Mouse (Mus musculus) liver, embryonic 12.5 days (tissue): Measurements from ENCODE around the gene Mab21l3. TPM values are rescaled to one million over a fixed set of nuclear protein-coding genes. Genes with fewer than 3 reads are reported as not detected.

Source experiments
- ATAC-seq: fragments of 200-750 bp; cut with Nextera tagmentation; 2 replicates; pipeline ENCODE4 v1.8.0; 2017; ENCODE audit warnings: moderate number of reproducible peaks, mild to moderate bottlenecking, moderate library complexity
- H3K27ac ChIP-seq: fragments of 300-500 bp; sonication (generic); 2 replicates; pipeline ENCODE4 v1.5.1; 2016; ENCODE audit warnings: mild to moderate bottlenecking
- H3K27me3 ChIP-seq: fragments of 300-500 bp; sonication (generic); replicated peaks from 2 replicates; pipeline ENCODE4 v1.6.1; 2016; ENCODE audit warnings: mild to moderate bottlenecking, moderate library complexity
- H3K36me3 ChIP-seq: fragments of 300-500 bp; sonication (generic); 2 replicates; pipeline ENCODE4 v1.6.1; 2016; ENCODE audit warnings: mild to moderate bottlenecking, moderate library complexity
- H3K4me1 ChIP-seq: fragments of 300-500 bp; sonication (generic); 2 replicates; pipeline ENCODE4 v1.6.1; 2016
- H3K4me2 ChIP-seq: fragments of 300-500 bp; sonication (generic); 2 replicates; pipeline ENCODE4 v1.6.1; 2016; ENCODE audit warnings: mild to moderate bottlenecking, moderate library complexity
- H3K4me3 ChIP-seq: fragments of 300-500 bp; sonication (generic); 2 replicates; pipeline ENCODE4 v1.5.1; 2016; ENCODE audit warnings: mild to moderate bottlenecking, moderate library complexity
- H3K9ac ChIP-seq: fragments of 300-500 bp; sonication (generic); 2 replicates; pipeline ENCODE4 v1.6.1; 2016; ENCODE audit warnings: mild to moderate bottlenecking, moderate library complexity
- H3K9me3 ChIP-seq: fragments of 300-500 bp; sonication (generic); replicated peaks from 2 replicates; pipeline ENCODE4 v1.6.1; 2016; ENCODE audit warnings: mild to moderate bottlenecking, moderate library complexity
- WGBS: fragments of 180-500 bp; shearing (Covaris S2); methylation state at CpG from one replicate; pipeline ENCODE4 v1.1.7; 2016; ENCODE audit not compliant: insufficient replicate concordance; 5-methylcytosine and 5-hydroxymethylcytosine counted together
- polyA plus RNA-seq: library from polyadenylated mRNA; unstranded; fragments of >200 nt; fragmentation: Nextera tagmentation; extraction: Ambion mirVana; gene quantifications from 2 replicates; pipeline ENCODE4 v1.2.1, GENCODE M21; 2016

Mab21l3 gene
- polyA plus RNA-seq, 1 experiment from 2014 or later: 0.07 TPM

- Histone ChIP-seq H3K4me1 (no peaks in the 10 kb centered on the region), H3K36me3 (no peaks in the 10 kb centered on the region), H3K27me3 (no peaks in the 10 kb centered on the region), H3K9ac (no peak overlapping the region), H3K9me3 (no peaks in the 10 kb centered on the region), H3K4me3 (no peak overlapping the region), H3K4me2 (no peak overlapping the region), H3K27ac (no peak overlapping the region)
- ATAC-seq: no peak
- 70% methylated on average over 7 of the region's 7 CpGs for WGBS
These were observed 24.4 kb upstream of the Mab21l3 start for GRCm38 (mm10) chr3:101873061-101873675.

DNA sequence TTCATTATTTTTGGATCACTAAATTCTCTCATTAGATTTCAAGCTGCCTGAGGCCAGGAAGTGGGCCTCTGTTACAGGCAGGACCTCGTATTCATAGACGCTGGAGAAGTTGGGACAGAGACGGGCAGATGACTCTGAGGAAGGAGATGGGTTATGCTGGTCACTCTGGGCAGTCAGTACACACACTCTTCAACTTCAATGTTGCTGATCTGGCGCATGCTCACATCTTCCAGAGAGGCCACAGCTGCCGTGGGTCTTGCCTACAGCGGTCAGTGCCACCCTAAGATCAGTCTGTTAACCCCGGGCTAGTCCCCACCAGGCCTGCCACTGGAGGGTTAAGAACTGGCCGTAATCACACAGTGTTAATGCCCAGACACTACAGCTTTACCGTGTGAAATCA lies 23.2 kb upstream of the Mab21l3 start:
- no peaks in the 10 kb centered on the region for H3K9me3 ChIP-seq
- H3K4me2 ChIP-seq: no peak overlapping the region
- H3K9ac ChIP-seq: no peak overlapping the region
- 72% methylated on average over 9 of the region's 9 CpGs for WGBS
- no peaks in the 10 kb centered on the region for H3K36me3 ChIP-seq
- ATAC-seq: no peak
- H3K4me3 ChIP-seq: no peak overlapping the region
- H3K27me3 ChIP-seq: no peaks in the 10 kb centered on the region
- no peak overlapping the region for H3K27ac ChIP-seq
- H3K4me1 ChIP-seq: no peaks in the 10 kb centered on the region

GRCm38 (mm10) chr3:101867001-101867421 lies 18.3 kb upstream of the Mab21l3 start:
- no peak overlapping the region for H3K4me3 ChIP-seq
- H3K27me3 ChIP-seq: no peaks in the 10 kb centered on the region
- no peak overlapping the region for H3K4me2 ChIP-seq
- ATAC-seq: no peak
- H3K9ac ChIP-seq: no peak overlapping the region
- no peaks in the 10 kb centered on the region for H3K4me1 ChIP-seq
- H3K27ac ChIP-seq: no peak overlapping the region
- 63% methylated on average over 4 of the region's 4 CpGs for WGBS
- H3K36me3 ChIP-seq: no peaks in the 10 kb centered on the region
- no peaks in the 10 kb centered on the region for H3K9me3 ChIP-seq

DNA sequence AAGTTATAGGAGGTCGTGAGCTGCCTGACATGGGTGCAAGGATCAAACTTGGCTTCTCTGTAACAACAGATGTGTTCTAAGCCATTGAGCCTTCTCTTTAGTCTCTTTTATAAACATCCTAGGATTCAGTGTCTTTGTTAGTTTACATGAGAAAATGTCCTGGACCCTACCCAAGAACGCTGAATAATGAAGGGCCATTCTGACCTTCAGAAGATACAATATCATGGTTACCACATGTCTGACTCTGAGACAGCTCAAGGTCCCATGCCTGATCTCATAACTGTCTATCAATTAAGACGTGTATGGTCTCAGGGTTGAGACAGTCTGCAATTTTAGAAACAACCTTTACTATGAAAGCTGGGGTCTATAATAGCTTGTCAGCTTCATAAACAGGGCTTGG lies 13.1 kb upstream of the Mab21l3 start:
- ATAC-seq: no peak
- 60% methylated on average over 3 of the region's 3 CpGs for WGBS
- H3K27me3 ChIP-seq: no peaks in the 10 kb centered on the region
- no peak overlapping the region for H3K9ac ChIP-seq
- no peaks in the 10 kb centered on the region for H3K36me3 ChIP-seq
- H3K4me2 ChIP-seq: no peak overlapping the region
- H3K4me1 ChIP-seq: no peaks in the 10 kb centered on the region
- H3K9me3 ChIP-seq: no peaks in the 10 kb centered on the region
- H3K4me3 ChIP-seq: no peak overlapping the region
- no peak overlapping the region for H3K27ac ChIP-seq

- no peaks in the 10 kb centered on the region for H3K36me3 ChIP-seq
- H3K4me3 ChIP-seq: no peak overlapping the region
- H3K9ac ChIP-seq: no peak overlapping the region
- no peaks in the 10 kb centered on the region for H3K9me3 ChIP-seq
- WGBS: 68% methylated on average over 7 of the region's 7 CpGs
- no peaks in the 10 kb centered on the region for H3K27me3 ChIP-seq
- no peak for ATAC-seq
- H3K4me2 ChIP-seq: no peak overlapping the region
- H3K4me1 ChIP-seq: no peaks in the 10 kb centered on the region
- H3K27ac ChIP-seq: no peak overlapping the region
These were observed 11.4 kb upstream of the Mab21l3 start for GRCm38 (mm10) chr3:101860151-101860550.

DNA sequence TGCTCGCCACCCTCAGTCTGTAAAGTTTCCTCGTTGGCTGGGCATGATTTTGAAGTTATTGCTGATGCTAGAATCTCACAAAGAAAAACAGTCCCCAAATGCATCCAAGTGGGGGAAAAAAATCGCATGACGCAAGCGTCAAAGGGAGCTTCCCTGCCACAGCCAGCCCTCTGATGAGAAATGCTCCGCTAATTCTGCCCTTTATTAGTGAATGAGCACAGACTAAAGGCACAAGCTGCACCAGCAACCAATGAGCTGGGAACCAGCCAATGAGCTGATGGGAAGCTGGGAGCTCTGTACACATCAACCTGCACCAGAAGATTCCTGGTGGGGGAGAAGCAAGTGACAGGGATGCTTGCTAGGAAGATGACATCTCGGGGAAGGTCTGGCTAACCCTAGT lies 11.0 kb upstream of the Mab21l3 start:
- Histone ChIP-seq H3K4me2 (no peak overlapping the region), H3K9me3 (no peaks in the 10 kb centered on the region), H3K27me3 (no peaks in the 10 kb centered on the region), H3K4me1 (no peaks in the 10 kb centered on the region), H3K27ac (no peak overlapping the region), H3K9ac (no peak overlapping the region), H3K4me3 (no peak overlapping the region), H3K36me3 (no peaks in the 10 kb centered on the region)
- 77% methylated on average over 7 of the region's 7 CpGs for WGBS
- ATAC-seq: no peak

DNA sequence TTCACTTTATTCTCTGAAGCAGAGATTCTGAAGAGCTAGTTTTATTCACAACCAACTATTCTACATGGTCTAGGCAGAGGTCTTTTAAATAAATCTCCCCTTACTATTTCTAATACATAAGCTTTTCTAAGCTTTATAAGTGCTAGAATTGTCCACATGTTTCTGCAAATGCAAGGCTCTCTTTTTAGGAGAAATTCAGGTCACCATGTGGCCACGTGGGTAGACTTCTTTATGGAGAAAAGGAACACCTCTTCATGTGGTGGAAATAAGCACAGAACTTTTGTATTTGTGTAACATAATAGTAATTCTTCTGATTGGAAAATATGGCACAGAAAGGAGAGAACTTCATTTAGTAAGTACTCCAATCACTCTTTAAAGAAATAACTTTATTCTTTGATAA lies 5.3 kb upstream of the Mab21l3 start:
- Histone ChIP-seq H3K27me3 (no peaks in the 10 kb centered on the region), H3K9ac (no peak overlapping the region), H3K4me3 (no peak overlapping the region), H3K36me3 (no peaks in the 10 kb centered on the region), H3K27ac (no peak overlapping the region), H3K4me1 (no peaks in the 10 kb centered on the region), H3K4me2 (no peak overlapping the region), H3K9me3 (no peaks in the 10 kb centered on the region)
- 49% methylated on average over 1 of the region's 1 CpGs for WGBS
- ATAC-seq: no peak

DNA sequence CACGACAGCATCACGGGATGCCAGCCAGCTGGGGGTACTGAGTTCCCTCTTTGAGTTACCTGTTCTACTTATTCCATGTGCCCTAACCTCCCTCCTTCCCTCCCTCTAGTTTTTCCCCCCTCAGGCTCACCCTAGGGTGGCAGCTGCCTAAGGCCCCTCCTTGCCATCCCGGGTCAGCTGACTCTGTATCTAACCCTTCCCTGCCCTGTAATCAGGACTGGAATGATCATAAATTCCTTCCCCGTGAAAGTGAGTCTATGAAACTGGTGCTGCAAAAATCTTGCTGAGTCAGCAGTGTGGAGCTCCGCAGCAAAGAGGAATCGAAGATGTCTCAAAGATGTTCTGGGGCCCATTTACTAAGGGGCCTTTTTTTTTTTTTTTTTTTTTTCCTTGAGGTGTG lies 2.6 kb upstream of the Mab21l3 start:
- Histone ChIP-seq H3K27me3 (no peaks in the 10 kb centered on the region), H3K36me3 (no peaks in the 10 kb centered on the region), H3K4me1 (no peaks in the 10 kb centered on the region), H3K9ac (no peak overlapping the region), H3K27ac (no peak overlapping the region), H3K4me3 (no peak overlapping the region), H3K9me3 (no peaks in the 10 kb centered on the region), H3K4me2 (no peak overlapping the region)
- WGBS: 68% methylated on average over 6 of the region's 6 CpGs
- ATAC-seq: no peak

DNA sequence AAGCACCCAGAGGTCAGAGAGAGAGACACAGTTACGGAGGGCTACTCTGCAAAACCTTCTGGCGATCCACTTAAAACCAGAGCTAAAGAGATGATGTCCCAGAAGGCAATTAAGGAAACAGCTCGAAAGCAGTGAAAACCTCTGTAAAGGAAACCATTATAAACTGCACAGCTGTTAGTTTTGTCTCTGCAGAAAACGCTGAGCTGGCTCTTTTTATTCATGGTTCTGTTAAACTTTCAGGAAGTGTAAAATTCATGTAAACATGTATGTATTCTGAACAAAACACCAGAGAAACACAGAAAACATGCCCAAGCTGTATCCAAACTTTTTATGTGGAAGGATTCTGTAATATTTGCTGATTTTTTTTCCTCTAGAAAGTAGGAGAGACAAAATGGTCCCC lies 2.7 kb downstream of the Mab21l3 start:
- H3K9ac ChIP-seq: no peak overlapping the region
- H3K9me3 ChIP-seq: no peaks in the 10 kb centered on the region
- H3K36me3 ChIP-seq: no peaks in the 10 kb centered on the region
- H3K4me1 ChIP-seq: no peaks in the 10 kb centered on the region
- no peak overlapping the region for H3K4me3 ChIP-seq
- no peak overlapping the region for H3K27ac ChIP-seq
- no peaks in the 10 kb centered on the region for H3K27me3 ChIP-seq
- no peak for ATAC-seq
- H3K4me2 ChIP-seq: no peak overlapping the region
- 59% methylated on average over 4 of the region's 4 CpGs for WGBS

- Histone ChIP-seq H3K27me3 (no peaks in the 10 kb centered on the region), H3K9ac (no peak overlapping the region), H3K27ac (no peak overlapping the region), H3K4me2 (no peak overlapping the region), H3K9me3 (no peaks in the 10 kb centered on the region), H3K36me3 (no peaks in the 10 kb centered on the region), H3K4me1 (no peaks in the 10 kb centered on the region), H3K4me3 (no peak overlapping the region)
- WGBS: 70% methylated on average over 7 of the region's 7 CpGs
- ATAC-seq: no peak
These were observed 6.2 kb downstream of the Mab21l3 start for GRCm38 (mm10) chr3:101842372-101843094.

- H3K4me2 ChIP-seq: no peak overlapping the region
- no peak overlapping the region for H3K9ac ChIP-seq
- H3K4me1 ChIP-seq: peaks cover 12% of the 10 kb centered on the region
- no peak overlapping the region for H3K4me3 ChIP-seq
- H3K9me3 ChIP-seq: no peaks in the 10 kb centered on the region
- ATAC-seq: no peak
- H3K36me3 ChIP-seq: no peaks in the 10 kb centered on the region
- H3K27me3 ChIP-seq: no peaks in the 10 kb centered on the region
- no peak overlapping the region for H3K27ac ChIP-seq
- WGBS: 74% methylated on average over 9 of the region's 9 CpGs
These were observed 9.4 kb downstream of the Mab21l3 start for GRCm38 (mm10) chr3:101839327-101839726.

DNA sequence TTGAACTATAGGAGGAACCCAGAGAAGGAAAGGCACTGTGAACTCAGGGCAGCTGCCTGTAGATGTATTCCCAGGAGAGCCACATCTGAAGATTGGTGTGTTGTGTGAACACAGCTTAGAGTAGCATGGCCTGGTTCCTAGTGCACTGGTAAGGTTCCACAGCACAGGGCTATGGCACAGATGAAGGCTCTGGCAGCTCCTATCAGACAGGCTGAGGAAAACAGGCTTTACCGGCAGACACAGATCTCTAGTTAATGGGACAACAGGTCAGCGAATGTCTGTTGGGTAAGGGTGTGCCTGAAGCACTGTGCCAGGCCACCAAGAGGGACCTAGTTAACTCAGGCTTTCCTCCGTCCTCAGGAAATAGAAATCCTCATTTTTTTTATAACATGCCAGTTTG lies 11.8 kb downstream of the Mab21l3 start:
- ATAC-seq: no peak
- H3K27ac ChIP-seq: no peak overlapping the region
- no peak overlapping the region for H3K4me3 ChIP-seq
- no peak overlapping the region for H3K4me2 ChIP-seq
- H3K4me1 ChIP-seq: peaks cover 12% of the 10 kb centered on the region
- 72% methylated on average over 3 of the region's 3 CpGs for WGBS
- no peaks in the 10 kb centered on the region for H3K9me3 ChIP-seq
- H3K36me3 ChIP-seq: no peaks in the 10 kb centered on the region
- no peak overlapping the region for H3K9ac ChIP-seq
- H3K27me3 ChIP-seq: no peaks in the 10 kb centered on the region

GRCm38 (mm10) chr3:101836532-101836931 lies 12.2 kb downstream of the Mab21l3 start:
- Histone ChIP-seq H3K4me2 (peak overlapping the region; percentile 36), H3K36me3 (no peaks in the 10 kb centered on the region), H3K4me3 (no peak overlapping the region; the same call in 1 of the 2 replicates), H3K27me3 (no peaks in the 10 kb centered on the region), H3K27ac (no peak overlapping the region), H3K9ac (no peak overlapping the region), H3K9me3 (no peaks in the 10 kb centered on the region), H3K4me1 (peaks cover 12% of the 10 kb centered on the region)
- ATAC-seq: no peak
- 58% methylated on average over 5 of the region's 5 CpGs for WGBS
